Mouse (Mus musculus): ENCODE data around the gene Mxi1.

The Mxi1 gene

DNA sequence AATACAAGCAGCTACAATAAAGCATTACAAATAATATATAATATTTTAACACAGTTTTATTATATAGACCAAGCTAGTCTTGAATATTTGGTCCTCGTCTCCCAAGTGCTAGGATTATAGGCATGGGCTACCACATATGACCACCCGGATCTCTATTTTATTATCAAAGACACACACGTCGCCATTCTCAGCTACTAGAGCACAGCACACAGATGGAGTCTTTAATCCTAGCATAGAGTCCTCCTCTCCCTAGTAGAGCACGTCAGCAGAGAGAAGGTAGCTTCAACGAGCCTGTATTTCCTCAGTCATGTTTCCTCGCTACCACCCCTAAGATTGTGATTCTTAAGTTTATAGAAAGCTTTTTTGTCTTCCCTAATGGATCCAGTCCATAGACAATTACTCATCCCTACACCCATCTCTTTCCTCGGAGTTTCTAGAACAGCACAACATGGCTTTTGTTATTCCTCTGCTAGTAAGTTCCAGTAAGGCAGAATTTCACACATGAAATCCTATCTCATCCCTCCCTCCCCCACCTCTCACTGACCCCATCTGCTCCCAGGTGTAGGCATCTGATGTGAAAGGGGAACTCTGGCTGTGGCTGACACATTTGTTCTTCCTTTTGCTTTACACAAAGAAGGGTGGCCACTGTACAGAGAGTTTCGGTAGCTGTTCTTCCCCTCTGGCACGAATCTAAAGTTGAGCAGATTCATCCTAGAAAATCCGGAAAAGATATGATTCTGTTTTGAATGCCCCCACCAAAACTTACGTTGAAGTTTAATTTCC, 87.3 kb downstream of the Mxi1 start:
- no peak for DNase-seq (ENCODE audit: low spot score in 2 of 2)

DNA sequence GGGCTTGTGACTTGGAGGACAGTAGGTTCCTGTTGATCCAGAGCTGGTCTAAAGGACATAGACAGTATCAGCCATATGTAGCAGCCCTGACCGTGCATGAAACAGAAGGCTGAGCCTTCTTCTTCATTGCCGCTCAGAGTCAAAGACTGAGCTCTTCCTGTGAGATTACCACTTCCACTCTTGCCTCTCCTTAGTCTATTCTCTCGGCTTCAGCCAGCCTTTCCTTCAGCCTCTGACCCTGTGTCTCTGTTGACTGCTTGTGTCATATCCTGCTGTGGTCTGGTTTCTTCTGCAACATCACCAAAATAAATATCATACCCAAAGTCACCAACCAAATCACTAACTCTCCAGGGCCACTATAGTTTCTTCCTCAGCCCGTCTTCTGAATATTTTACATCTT, 88.9 kb downstream of the Mxi1 start:
- DNase-seq (ENCODE audit: low spot score in 2 of 2) = peak; percentile 66 to 86

DNA sequence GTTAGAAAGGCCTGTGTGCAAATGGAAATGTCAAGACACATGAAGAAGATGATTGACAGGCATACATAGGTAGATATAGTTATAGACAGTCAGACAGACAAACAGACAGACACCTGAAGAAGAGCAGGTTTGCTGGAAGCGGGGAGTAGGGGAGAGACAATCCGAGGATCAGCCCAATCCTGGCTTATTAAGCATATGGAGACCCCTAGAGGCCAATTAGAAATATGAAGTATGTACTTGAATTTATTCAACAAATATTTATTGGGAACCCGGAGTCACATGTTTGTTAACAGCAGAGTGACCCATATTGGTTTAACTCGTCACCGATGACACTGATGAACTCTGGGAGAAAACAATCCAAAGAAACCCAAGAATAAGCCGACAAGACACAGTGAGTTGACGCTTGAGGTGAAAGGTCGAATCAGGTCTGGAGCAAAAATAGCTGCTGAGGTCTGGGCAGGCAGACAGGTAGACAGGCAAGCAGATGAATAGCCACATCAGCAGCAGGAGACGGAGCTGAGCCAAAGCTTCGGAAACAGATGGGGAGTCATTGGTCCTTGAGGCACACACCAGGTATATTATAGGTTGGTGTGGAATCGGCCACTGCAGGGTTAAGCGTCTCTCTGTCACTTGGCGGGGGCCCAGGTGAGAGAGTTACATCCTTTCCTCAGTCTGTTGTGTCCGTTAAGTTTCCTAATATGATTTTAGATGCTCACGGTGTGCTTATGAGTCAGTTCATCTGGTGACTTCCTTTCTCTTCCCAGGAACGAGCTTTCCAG, 90.2 kb downstream of the Mxi1 start:
- DNase-seq (ENCODE audit: low spot score in 2 of 2) = no peak

DNA sequence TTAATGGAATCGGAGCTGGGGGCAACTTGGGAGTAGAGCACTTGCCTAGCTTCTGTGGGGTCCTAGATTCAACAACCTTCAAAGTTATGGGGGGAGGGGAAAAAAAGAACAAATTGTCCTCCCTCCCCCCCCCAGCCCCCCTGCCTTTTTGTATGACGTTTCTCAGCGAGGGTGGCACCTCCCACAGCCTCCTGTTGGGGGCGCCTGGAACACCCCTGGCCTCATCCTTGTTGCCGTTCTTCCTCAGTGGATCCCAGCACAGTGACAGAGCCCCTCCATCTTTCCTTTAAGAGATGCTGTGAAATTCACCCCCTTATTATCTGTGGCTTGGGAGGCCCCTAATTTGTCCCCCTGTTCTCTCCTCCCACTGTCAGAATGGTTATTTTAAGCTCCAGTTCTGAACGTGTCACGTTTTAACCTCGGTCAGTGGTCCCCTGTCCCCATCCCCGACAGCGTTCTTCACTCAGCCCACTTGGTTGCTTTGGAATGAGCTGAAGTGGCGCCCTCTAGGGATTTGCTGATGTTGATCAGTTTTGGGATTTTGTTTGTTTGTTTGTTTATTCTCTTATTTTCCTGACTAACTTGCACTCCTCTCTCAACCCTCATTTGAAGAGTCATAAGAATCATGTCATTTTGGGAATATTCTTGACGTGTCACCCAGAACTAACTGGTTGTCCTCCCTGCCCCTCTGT, 92.6 kb downstream of the Mxi1 start:
- no peak for DNase-seq (ENCODE audit: low spot score in 2 of 2)

DNA sequence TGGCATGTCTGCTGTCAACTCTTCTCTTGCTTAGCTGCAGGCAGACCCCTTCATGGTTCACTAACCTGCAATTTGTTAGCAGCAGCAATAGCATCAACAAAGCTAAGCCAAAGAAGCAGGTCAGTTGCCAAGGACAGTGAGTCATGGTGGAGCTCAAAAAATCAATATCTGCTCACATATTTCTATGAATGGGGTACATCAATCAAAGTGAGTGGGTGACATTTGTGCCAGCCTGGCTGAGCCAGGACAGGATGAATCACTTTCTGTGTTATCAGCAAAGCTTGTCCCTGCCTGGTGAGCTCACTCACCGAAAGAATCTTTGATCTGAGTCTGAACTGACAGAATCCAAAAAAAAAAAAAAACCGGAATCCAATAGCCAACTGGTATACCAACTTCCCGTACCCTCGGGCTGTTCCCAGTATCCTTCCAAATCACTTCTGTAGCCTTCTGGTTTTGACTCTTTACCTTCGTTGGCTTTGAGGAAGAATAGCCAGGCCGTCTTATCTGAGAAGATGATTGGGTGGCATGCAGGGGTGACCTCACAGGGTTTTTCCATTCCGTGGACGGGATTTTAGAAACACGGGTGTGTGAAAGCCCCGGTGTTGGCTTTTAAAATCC, 94.0 kb downstream of the Mxi1 start:
- DNase-seq (ENCODE audit: low spot score in 2 of 2) = no peak

DNA sequence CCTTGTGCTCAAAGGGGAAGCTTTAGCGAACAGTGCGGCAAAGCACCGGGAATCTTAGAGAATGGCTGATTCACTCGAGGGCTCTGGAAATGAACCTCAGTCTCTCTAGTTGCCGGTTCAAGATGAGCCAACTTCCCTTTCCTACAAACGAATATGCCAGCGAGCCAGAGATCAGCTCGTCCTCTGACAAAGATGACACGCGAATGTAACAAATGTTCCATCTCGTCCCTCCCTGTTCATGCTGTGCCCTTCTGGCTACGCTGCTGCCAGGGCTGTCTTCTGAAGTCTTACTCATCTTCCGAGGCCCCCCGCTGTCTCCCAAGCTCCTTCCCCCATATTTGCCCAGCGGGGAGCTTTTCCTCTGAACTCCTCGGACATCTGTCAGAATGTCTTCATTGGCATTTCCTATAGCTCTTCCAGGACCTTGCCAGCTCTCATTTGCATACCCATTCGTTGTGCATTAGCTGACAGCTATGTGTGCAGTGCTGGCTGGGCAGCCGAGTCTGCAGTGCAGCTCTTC, 94.6 kb downstream of the Mxi1 start:
- DNase-seq (ENCODE audit: low spot score in 2 of 2) = no peak

DNA sequence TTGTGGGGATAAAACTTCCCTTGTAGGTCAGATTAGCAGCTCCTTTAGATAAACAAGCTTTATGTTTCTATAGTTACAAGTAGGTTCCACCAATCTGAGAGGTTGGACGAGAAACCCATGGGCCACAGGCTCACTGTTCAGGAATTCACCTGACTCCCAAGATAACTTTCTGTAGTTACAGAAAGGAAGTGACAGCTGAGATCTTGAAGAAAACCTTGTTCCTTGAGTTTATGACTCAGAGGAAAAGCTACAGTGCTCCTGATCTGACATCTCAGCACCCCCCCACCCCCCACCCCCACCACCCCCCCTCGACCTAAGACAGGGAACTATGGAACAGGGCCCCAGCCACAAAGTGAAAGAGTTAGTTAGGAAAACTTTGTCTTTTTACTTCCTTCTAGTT, 95.5 kb downstream of the Mxi1 start:
- no peak for DNase-seq (ENCODE audit: low spot score in 2 of 2)

DNA sequence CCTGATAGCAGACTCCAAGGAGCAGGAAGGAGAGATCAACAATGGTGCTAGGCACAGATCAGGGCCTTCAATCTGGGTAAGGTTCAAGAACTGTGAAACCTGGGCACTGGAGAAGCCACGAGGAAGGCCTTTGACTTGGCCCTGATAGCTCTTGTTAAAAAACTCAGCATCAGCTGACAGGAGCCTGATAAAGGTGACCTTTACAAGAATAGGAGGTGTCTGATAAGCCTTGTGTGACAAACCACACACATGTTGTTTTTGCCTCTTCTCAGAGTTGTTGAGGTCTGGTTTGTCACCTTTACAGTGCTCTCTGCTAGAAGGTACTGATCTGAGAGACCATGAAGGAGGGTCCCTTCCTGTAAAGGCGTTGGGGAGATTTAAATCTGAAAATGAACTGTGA, 97.0 kb downstream of the Mxi1 start:
- DNase-seq (ENCODE audit: low spot score in 2 of 2) = peak; percentile 62 to 81

DNA sequence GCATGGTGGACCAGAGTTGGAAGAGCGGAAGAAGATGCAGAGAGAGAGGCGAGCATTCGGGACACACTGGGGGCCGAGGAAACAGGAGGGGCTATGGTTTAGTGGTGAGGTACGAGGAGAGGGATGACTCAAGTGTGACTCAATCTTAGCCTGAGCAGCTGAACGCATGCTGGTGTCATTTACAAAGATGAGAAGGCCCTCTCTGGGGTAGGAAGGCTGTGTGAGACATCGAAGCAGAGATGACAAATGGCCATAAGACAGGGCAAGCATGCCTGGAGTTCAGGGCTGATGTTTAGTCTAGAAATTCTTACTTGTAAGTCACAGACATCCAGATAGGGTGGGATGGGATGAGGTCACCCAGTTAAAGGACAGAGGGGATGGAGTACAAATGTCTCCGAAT, 98.1 kb downstream of the Mxi1 start:
- DNase-seq (ENCODE audit: low spot score in 2 of 2) = peak in 1 of 2 experiments; percentile 68

DNA sequence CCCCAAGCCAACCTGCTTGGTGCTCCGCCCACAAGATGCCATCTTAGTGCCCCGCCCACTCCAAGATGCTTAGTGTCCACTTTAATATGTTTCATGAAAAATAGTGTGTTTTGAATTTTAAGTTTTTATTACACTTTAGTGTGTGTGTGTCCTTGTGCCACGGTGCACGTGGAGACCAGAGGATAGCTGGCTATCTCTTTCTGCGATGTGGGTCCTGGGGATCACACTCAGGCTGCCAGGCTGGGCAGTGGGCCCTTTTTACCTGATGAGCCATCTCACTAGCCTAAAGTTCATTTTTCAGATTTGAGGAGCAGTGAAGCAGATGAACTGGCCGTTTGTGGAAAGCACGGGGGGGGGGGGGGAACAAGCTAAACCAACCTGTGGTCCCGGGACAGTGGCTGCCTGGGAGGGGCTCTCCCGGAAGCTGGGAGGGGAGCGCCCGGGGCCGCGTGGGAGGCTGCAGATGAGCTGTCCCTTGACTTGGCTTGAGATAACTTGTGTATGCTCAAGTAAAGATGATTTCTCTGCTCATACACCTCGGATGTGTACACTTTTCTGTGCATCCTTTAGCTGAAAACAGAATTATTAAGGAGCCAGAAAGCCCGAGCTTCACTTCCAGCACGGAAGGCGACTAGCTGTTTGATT, 99.5 kb downstream of the Mxi1 start:
- DNase-seq (ENCODE audit: low spot score in 2 of 2) = no peak

DNA sequence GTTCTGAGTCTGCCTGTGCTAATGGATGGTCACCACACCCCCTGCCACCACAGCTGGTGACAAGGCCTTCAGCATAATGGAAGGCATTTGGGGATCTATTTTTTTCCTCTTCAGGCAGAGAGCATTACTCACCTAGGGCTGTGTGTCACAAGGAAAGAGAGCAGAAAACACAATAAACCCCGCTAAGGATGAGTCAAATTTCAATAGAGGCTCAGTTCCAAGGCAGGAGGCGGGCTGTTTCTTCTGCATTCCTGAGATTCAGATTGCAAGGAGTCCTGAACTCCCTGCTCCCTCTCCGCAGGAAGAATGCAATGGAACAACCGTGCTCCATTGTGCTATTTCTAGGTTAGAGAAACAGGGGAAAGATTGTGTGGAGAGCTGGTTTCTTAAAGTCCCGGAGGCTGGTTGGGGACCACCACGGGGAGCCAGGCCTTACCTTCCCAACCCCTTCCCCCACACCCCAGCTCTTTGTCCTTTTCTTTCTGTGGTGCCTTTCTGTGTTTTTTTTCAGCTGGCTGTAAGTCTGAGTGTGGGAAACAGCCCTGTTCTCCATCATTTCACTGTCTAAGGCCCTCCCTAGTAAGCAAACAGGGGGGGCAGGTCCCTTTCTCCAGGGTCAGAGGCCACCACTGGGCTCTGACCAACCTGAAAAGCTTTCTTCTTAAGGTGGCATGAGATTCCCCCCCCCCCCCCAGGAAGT, 102.0 kb downstream of the Mxi1 start:
- DNase-seq (ENCODE audit: low spot score in 2 of 2) = no peak

DNA sequence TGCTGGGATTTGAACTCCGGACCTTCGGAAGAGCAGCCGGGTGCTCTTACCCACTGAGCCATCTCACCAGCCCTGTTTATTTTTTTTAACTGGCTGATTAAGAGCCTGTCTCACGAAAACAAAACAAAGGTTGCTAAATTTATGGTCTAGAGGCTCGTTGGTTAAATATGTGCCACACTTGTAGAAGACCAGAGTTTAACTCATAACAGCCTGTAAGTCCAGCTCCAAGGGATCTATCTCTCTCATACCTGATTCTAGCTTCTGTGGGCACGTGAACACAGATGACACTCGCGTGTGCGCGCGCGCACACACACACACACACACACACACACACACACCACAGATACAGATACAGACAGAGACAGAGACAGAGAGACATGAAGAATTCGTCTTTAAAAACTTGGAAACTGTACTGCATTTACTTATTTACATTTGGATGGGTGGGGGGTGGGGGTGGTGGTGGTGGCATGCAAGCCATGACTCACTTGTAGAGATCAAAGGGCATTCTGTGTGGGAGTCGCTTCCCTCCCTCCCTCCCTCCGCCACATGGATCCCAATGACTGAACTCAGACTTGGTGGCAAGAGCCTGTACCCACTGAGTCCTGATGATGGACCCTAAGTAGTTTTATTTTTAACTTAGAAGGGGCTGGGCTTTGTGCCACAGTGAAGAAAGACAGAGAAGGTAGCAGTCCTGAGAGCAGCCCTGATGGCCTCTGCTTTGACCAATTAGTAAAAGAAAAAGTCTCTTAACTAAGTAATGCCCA, 103.5 kb downstream of the Mxi1 start:
- no peak for DNase-seq (ENCODE audit: low spot score in 2 of 2)

DNA sequence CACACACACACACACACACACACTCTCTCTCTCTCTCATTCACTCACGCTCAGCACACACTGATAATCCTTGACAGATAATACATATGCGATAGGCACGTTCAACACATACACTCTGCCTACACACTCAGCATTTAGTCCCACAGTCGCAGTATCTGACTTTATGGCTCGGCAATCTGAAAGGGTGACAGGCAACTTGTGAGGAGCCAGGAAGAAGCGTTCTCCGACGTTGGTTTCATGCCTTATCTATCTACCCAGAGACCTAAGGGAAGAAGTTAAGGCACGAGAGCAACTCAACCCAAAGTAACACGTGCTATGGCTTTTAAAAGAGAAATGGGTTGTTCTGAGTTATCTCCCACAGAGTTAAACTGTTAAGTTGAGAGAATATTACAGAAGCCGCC, 104.3 kb downstream of the Mxi1 start:
- DNase-seq (ENCODE audit: low spot score in 2 of 2) = no peak

DNA sequence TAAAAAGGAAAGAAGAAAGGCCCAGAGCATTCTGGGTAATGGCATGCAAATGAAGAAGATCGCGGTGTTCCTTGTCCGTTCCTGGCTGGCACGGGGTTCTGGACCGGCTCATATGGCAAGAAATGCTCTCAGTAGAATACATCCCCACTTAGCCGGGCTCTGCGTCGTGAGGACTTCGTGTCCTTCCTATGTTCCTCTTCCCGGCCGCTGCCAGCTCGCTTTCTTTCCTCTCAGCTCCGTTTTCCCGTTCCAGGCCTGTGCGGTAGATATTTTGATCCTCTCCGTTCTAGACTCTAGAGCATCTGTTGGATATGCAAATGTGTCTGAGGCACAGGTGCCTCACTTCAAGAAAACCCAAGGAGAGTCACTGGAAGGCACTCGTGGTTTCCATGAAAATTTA, 104.9 kb downstream of the Mxi1 start:
- no peak for DNase-seq (ENCODE audit: low spot score in 2 of 2)

DNA sequence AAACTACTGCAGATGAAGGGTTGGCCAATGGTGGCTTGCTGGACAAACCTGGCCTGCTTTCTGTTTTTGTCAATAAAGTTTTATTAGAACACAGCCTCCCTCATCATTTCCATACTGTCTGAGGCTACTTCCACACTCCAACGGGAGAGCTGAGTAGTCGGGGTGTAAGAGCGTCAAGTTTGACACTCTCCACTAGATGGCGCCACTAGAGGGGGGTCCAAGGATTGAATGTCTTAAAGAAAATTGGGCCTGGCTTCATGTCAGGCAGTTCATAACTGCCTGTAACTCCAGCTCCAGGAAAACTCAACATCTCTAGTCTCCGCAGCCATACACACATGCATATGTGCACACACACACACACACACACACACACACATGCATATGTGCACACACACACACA, 109.5 kb downstream of the Mxi1 start:
- DNase-seq (ENCODE audit: low spot score in 2 of 2) = peak; percentile 84 to 86

DNA sequence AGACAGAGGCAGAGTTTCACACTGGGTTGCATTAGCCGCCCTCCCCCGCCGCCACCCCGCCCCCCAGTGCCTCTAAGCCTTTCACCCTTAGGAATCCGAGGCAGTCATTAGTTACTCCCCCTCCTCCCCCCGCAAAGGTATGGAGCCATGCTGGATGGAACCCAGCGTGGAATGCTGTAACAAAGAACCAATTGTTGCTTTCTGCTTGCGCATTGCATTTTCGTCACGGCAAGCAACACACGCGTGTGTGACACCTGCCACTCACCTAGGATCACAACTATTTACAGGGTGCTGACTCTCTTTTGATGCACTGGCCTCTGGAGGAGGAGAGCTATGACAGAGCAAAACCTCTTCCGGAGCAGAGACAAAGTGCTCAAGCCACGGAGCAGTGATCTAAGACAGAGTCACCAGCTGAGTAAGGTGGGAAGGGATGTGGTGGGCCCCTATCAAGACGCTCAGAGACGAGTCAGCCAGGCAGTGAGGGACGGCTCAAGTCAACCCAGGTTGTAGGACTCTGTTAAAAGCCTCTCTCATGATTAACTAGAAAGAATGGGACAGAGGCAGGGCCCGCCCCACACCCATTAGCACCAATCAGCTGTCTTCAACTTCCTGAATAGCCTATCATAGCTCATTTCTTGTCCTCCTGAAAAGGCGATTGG, 110.7 kb downstream of the Mxi1 start:
- DNase-seq (ENCODE audit: low spot score in 2 of 2) = peak; percentile 90 to 96

DNA sequence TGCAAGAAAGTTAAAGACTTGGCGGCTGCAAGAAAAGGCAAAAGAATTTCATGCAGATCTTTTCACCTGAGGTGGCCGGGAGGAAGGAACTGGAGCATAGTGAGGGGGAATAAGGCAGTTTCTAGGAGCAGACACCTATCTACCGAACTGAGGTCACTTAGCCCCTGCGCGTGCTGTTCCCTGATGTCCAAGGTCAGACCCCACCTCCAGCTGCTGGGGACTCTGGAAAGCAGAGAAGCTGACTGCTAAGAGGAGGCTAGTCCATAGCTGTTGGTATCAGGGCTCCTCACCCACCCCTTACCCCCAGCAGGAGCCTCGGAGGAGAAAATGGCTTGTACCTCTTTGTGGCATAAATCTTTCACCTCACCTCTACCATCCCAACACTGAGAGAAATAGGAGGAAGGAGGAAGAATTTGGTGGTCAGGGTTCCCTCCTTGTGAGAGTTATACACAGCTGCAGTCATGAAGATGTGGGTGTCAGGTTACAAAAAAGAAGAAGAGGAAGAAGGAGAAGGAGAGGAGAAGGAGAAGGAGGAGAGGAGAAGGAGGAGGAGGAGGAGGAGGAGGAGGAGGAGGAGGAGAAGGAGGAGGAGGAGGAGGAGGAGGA, 111.4 kb downstream of the Mxi1 start:
- no peak for DNase-seq (ENCODE audit: low spot score in 2 of 2)

DNA sequence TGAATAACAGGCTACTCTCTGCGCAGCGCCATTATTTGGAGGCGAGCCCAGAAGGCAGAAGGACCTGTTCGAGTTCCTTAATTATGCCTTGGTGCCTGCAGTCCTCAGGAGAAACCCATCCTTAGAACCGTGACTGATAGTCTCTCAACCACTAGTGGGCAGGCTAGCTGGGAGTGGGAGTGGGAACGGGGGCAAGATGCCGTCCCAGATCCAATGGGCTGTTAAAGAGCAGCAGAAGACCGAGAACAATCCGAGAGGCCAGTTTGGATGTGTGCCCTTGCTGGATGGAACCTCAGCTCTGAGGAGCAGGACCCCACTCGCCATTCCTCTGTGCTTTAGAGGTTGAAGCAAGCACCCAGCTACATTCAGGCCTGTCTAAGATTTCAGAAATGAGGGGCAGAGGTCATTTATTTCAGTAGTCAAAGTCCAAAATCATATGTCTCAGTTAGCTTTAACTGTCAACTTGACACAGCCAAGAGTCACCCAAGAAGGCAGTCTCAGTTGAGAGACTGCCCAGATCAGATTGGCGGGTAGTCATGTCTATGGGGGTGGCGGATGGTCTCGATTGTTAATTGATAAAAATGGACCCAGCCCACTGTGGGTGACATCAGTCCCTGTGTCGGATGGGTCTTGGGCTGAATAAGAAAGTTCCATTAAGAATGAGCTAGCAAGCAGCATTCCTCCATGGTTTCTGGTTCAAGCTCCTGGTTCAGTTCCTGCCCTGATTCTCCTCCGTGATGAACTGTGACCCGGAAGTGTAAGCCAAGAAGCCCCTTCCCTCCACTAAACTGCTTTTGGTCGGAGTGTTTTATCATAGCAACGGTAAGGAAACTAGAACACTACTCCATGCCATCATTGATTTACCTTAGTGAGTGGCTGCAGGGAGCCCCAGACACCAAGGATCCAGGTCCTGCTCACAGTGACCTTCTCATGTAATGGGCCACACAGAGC, 112.3 kb downstream of the Mxi1 start:
- DNase-seq (ENCODE audit: low spot score in 2 of 2) = no peak

Data from natural killer cell, adult 2 months (primary cell).